Mouse (Mus musculus) neural tube, embryonic 13.5 days (tissue): ENCODE measurements around the gene Slc17a5. TPM values are rescaled to one million over a fixed set of nuclear protein-coding genes. Genes with fewer than 3 reads are reported as not detected.
A peak's percentile ranks its signal among the peaks of the same experiment; 100 is the strongest.

Experiments used
- ATAC-seq: fragments of 200-750 bp; cut with Nextera tagmentation; 2 replicates; pipeline ENCODE4 v1.8.0; 2017; ENCODE audit warnings: low read depth, mild to moderate bottlenecking, moderate TSS enrichment, moderate library complexity
- H3K27ac ChIP-seq: fragments of 300-500 bp; sonication (generic); replicated peaks from 2 replicates; pipeline ENCODE4 v1.5.1; 2015; ENCODE audit warnings: moderate library complexity, mild to moderate bottlenecking, inconsistent platforms
- H3K27me3 ChIP-seq: fragments of 300-500 bp; sonication (generic); 2 replicates; pipeline ENCODE4 v1.6.1; 2015; ENCODE audit warnings: mild to moderate bottlenecking, inconsistent platforms
- H3K36me3 ChIP-seq: fragments of 300-500 bp; sonication (generic); 2 replicates; pipeline ENCODE4 v1.6.1; 2015; ENCODE audit warnings: mild to moderate bottlenecking, inconsistent platforms
- H3K4me1 ChIP-seq: fragments of 300-500 bp; sonication (generic); replicated peaks from 2 replicates; pipeline ENCODE4 v1.6.1; 2015; ENCODE audit warnings: inconsistent platforms
- H3K4me2 ChIP-seq: fragments of 300-500 bp; sonication (generic); 2 replicates; pipeline ENCODE4 v1.6.1; 2015; ENCODE audit warnings: inconsistent platforms, mild to moderate bottlenecking, moderate library complexity
- H3K4me3 ChIP-seq: fragments of 300-500 bp; sonication (generic); 2 replicates; pipeline ENCODE4 v1.5.1; 2015; ENCODE audit warnings: mild to moderate bottlenecking, inconsistent platforms
- H3K9ac ChIP-seq: fragments of 300-500 bp; sonication (generic); 2 replicates; pipeline ENCODE4 v1.6.1; 2015; ENCODE audit warnings: moderate library complexity, mild to moderate bottlenecking, inconsistent platforms
- H3K9me3 ChIP-seq: fragments of 300-500 bp; sonication (generic); 2 replicates; pipeline ENCODE4 v1.6.1; 2016; ENCODE audit warnings: inconsistent platforms
- WGBS: fragments of 180-500 bp; shearing (Covaris S2); methylation state at CpG from one replicate; pipeline ENCODE4 v1.1.7; 2015; 5-methylcytosine and 5-hydroxymethylcytosine counted together
- polyA plus RNA-seq: library from polyadenylated mRNA; unstranded; fragments of >200 nt; fragmentation: Nextera tagmentation; extraction: Ambion mirVana; gene quantifications from 2 replicates; pipeline ENCODE4 v1.2.1, GENCODE M21; 2015

Gene Slc17a5
- polyA plus RNA-seq, 1 experiment from 2014 or later: 15.6 TPM

DNA sequence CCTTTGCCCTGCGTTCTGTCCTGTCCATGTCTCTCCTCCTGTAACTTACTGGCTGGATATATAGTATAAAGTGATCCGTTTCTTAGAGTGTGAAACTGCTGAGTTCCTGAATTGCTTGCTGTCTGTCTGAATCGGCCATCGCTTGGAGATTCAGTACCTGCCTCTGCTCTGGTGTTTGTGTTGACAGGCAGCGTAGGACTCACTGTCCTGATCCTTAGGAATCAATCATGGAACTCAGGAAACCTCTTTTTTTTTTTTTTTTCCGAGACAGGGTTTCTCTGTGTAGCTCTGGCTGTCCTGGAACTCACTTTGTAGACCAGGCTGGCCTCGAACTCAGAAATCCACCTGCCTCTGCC is 81.1 kb downstream of the Slc17a5 start:
- H3K27me3 ChIP-seq: no peaks in the 10 kb centered on the region
- no peak overlapping the region for H3K4me2 ChIP-seq
- H3K9me3 ChIP-seq: no peaks in the 10 kb centered on the region
- ATAC-seq: no peak
- no peaks in the 10 kb centered on the region for H3K36me3 ChIP-seq
- WGBS: 86% methylated on average over 7 of the region's 7 CpGs
- H3K9ac ChIP-seq: no peak overlapping the region
- H3K4me3 ChIP-seq: no peak overlapping the region
- peaks cover 32% of the 10 kb centered on the region for H3K4me1 ChIP-seq
- no peak overlapping the region for H3K27ac ChIP-seq

DNA sequence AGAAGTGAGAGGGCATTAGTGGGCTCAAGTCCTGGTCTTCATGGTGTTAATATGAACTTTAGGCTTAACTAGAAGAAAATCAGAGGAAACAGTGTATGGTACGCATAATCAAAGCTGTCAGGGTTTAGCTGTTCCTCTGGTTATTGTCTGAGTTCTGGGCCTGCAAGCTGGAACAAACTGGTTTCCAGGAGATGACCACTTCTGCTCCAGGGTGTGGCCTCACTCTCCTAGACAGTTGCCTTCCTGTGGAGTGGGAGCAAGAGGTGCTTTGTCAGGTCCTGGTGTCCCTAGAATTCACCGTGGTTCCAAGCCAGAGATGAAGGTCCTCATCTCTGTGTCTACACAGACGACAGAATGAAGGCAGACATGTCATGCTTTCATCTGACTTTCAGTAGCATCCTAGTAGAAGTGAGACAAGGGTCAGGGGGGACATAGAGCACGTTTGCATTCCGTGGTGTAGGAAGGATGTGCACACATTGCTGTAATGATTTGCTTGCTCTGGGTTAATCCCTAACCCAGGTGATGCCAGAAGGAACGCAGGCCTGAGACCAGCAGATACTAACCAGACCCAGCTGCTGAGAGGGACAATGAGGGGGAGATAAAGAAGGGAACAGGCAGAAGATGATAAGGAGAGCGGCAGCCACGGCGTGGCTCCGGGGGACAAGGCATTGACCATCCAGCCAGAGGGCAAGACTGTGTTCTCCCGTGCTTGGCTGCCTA is 81.7 kb downstream of the Slc17a5 start:
- no peak overlapping the region for H3K4me2 ChIP-seq
- H3K9ac ChIP-seq: no peak overlapping the region
- H3K27me3 ChIP-seq: no peaks in the 10 kb centered on the region
- peaks cover 35% of the 10 kb centered on the region for H3K4me1 ChIP-seq
- H3K36me3 ChIP-seq: no peaks in the 10 kb centered on the region
- no peak for ATAC-seq
- no peaks in the 10 kb centered on the region for H3K9me3 ChIP-seq
- H3K27ac ChIP-seq: no peak overlapping the region
- 79% methylated on average over 11 of the region's 11 CpGs for WGBS
- no peak overlapping the region for H3K4me3 ChIP-seq

- no peaks in the 10 kb centered on the region for H3K36me3 ChIP-seq
- peaks cover 37% of the 10 kb centered on the region for H3K4me1 ChIP-seq
- H3K9me3 ChIP-seq: no peaks in the 10 kb centered on the region
- WGBS: 93% methylated on average over 6 of the region's 6 CpGs
- H3K27me3 ChIP-seq: no peaks in the 10 kb centered on the region
- ATAC-seq: no peak
- no peak overlapping the region for H3K9ac ChIP-seq
- H3K27ac ChIP-seq: no peak overlapping the region
- H3K4me2 ChIP-seq: no peak overlapping the region
- no peak overlapping the region for H3K4me3 ChIP-seq
These were observed 82.6 kb downstream of the Slc17a5 start for GRCm38 (mm10) chr9:78505223-78505622.

- no peak for ATAC-seq
- peaks cover 37% of the 10 kb centered on the region for H3K4me1 ChIP-seq
- no peak overlapping the region for H3K9ac ChIP-seq
- H3K9me3 ChIP-seq: no peaks in the 10 kb centered on the region
- no peaks in the 10 kb centered on the region for H3K36me3 ChIP-seq
- 83% methylated on average over 3 of the region's 3 CpGs for WGBS
- no peak overlapping the region for H3K4me3 ChIP-seq
- no peaks in the 10 kb centered on the region for H3K27me3 ChIP-seq
- H3K27ac ChIP-seq: peak overlapping the region; percentile 30; the same call in 1 of the 2 replicates
- H3K4me2 ChIP-seq: peak overlapping the region; percentile 43
These were observed 83.2 kb downstream of the Slc17a5 start for GRCm38 (mm10) chr9:78504679-78505078.

DNA sequence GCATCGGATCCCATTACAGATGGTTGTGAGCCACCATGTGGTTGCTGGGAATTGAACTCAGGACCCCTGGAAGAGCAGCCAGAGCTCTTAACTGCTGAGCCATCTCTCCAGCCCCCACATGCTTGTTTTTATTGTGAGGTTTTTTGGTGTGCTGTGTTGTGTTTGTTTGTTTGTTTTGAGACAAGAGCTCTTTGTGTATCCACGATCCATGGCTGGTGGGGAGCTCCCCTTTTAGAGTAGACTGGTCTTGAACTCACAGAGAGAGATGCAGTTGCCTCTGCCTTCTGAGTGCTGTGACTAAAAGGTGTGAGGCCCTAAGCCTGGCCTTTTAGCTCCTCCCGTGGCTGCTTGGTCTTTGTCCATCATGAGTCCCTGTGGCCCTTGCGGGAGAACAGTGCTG is 83.7 kb downstream of the Slc17a5 start:
- H3K27ac ChIP-seq: peak overlapping the region; percentile 91
- peak overlapping the region; percentile 43 for H3K4me2 ChIP-seq
- ATAC-seq: no peak

DNA sequence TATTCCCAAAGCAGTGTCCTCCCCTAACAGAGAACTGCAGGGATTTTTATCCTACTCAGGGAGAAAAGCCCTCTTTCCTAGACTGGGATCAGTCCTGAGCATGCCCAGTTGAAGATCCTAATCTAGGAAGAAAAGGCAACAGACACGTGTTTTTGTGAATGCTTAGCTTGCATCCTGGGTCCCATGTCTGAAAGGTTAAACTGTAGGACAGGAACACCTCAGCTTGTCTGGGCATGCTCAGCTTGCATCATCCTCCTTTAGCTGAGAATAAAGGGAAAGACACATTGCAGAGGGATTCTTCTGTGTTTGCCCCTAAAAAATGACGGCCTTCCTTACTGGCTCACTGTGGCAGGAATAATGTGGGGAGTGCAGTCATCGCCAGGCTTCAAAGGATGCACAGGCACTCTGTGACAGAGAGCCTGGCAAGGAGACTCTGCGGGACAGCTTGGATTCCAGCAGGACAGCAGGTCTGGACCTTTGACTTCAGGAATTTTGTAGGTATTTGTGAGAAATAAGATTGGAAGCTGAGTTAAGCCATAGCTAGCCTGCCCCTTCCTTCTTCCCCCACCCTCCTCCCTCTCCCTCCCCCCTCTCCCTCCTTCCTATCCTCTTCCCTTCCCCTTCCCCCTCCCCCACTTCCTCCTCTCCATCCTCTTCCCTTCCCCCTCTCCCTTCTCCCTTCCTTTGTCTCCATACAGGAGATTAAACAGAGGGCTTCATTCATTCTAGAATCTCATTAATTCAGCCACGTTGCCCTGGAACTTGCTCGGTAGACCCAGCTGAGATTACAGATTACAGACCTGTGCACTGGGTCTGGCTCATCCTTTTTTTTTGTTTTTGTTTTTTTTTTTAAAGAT is 84.4 kb downstream of the Slc17a5 start:
- Histone ChIP-seq H3K9ac (peak overlapping the region; percentile 65), H3K4me3 (peak overlapping the region; percentile 16), H3K27ac (peak overlapping the region; percentile 91), H3K27me3 (no peaks in the 10 kb centered on the region), H3K36me3 (no peaks in the 10 kb centered on the region), H3K4me1 (peaks cover 37% of the 10 kb centered on the region), H3K9me3 (no peaks in the 10 kb centered on the region), H3K4me2 (peak overlapping the region; percentile 43)
- 3% methylated on average over 6 of the region's 6 CpGs for WGBS
- ATAC-seq: peak; percentile 68

More for the DNA sequence above, 83.7 kb downstream of the Slc17a5 start:
- 64% methylated on average over 4 of the region's 4 CpGs for WGBS
- Histone ChIP-seq H3K9ac (0 out of 2 replicates have a peak overlapping the region, but pooled peaks have one; percentile 12), H3K4me3 (peak overlapping the region; percentile 2; the same call in 1 of the 2 replicates), H3K9me3 (no peaks in the 10 kb centered on the region), H3K4me1 (peaks cover 37% of the 10 kb centered on the region), H3K27me3 (no peaks in the 10 kb centered on the region), H3K36me3 (no peaks in the 10 kb centered on the region)

- no peaks in the 10 kb centered on the region for H3K9me3 ChIP-seq
- H3K36me3 ChIP-seq: no peaks in the 10 kb centered on the region
- H3K9ac ChIP-seq: no peak overlapping the region
- H3K4me2 ChIP-seq: no peak overlapping the region
- ATAC-seq: no peak
- H3K4me1 ChIP-seq: peaks cover 37% of the 10 kb centered on the region
- no peak overlapping the region for H3K4me3 ChIP-seq
- WGBS: 65% methylated on average over 4 of the region's 4 CpGs
- no peak overlapping the region for H3K27ac ChIP-seq
- no peaks in the 10 kb centered on the region for H3K27me3 ChIP-seq
These were observed 86.6 kb downstream of the Slc17a5 start for GRCm38 (mm10) chr9:78501284-78501683.

DNA sequence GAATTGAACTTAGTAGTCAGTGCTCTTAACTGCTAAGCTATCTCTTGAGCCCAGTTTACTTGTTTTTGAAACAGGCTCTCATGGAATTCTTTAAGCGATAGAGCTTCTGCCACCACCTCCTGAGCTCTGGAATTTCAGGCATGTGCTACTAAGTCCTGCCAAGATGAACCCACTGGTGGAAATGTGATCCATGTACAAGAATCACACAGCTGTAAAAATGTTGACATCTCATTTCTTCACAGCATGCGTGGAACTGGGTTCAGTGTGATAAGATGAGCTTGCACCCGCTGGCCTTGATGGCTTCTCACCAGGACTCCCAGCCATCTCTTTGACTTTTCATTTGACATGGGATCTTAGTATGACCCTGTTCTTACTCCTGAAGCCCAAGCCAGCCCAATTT is 87.5 kb downstream of the Slc17a5 start:
- H3K4me3 ChIP-seq: no peak overlapping the region
- H3K27me3 ChIP-seq: no peaks in the 10 kb centered on the region
- no peak overlapping the region for H3K4me2 ChIP-seq
- H3K4me1 ChIP-seq: peaks cover 32% of the 10 kb centered on the region
- H3K9me3 ChIP-seq: no peaks in the 10 kb centered on the region
- H3K9ac ChIP-seq: no peak overlapping the region
- no peak overlapping the region for H3K27ac ChIP-seq
- no peak for ATAC-seq
- no peaks in the 10 kb centered on the region for H3K36me3 ChIP-seq
- WGBS: 76% methylated on average over 3 of the region's 3 CpGs

- no peaks in the 10 kb centered on the region for H3K9me3 ChIP-seq
- no peak overlapping the region for H3K4me2 ChIP-seq
- H3K9ac ChIP-seq: no peak overlapping the region
- H3K27ac ChIP-seq: no peak overlapping the region
- no peaks in the 10 kb centered on the region for H3K27me3 ChIP-seq
- H3K36me3 ChIP-seq: no peaks in the 10 kb centered on the region
- H3K4me3 ChIP-seq: no peak overlapping the region
- ATAC-seq: no peak
- WGBS: 77% methylated on average over 7 of the region's 7 CpGs
- H3K4me1 ChIP-seq: peaks cover 8% of the 10 kb centered on the region
These were observed 94.7 kb downstream of the Slc17a5 start for GRCm38 (mm10) chr9:78493171-78493570.

DNA sequence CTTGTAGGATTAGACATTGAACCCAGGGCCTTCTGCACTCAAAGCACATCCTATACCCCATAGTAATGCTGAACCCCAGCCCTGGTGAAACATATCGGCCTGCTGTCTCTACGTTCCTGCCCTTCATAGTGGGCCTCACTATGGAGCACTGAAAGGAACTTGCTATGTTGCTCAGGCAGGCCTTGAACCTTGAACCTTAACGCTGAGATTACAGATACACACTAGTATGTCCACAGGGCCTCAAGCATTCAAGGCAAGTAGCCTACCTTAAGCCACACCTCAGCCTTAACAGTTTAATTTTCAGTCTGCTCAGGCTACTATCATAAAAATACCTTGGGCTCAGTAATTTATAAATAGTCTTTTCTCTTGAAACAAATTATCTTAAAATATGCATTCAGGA is 95.6 kb downstream of the Slc17a5 start:
- H3K9ac ChIP-seq: no peak overlapping the region
- H3K27ac ChIP-seq: no peak overlapping the region
- no peaks in the 10 kb centered on the region for H3K9me3 ChIP-seq
- no peak overlapping the region for H3K4me2 ChIP-seq
- H3K36me3 ChIP-seq: no peaks in the 10 kb centered on the region
- H3K4me3 ChIP-seq: no peak overlapping the region
- WGBS: 95% methylated on average over 3 of the region's 3 CpGs
- H3K27me3 ChIP-seq: no peaks in the 10 kb centered on the region
- ATAC-seq: no peak
- H3K4me1 ChIP-seq: peaks cover 8% of the 10 kb centered on the region

DNA sequence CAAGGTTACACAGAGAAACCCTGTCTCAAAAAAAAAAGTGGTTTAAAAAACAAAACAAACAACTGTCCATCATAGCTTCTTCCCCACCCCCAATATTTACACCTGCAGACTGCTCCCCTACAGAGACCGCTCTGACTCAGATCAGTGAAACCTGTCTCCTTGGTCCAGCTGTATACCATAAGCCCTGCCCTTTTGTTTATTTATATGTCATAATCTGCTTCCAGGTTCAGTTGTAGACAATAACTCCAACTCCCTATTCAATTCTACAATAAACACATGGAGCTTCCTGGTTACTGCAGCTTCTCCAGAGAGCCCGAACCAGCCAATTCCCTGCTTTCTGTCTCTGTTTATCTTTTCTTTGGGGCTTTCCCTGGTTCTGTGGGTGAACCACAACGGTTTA is 96.7 kb downstream of the Slc17a5 start:
- no peak for ATAC-seq
- Histone ChIP-seq H3K4me2 (no peak overlapping the region), H3K36me3 (no peaks in the 10 kb centered on the region), H3K27ac (no peak overlapping the region), H3K9me3 (no peaks in the 10 kb centered on the region), H3K4me1 (peaks cover 8% of the 10 kb centered on the region), H3K4me3 (no peak overlapping the region), H3K9ac (no peak overlapping the region), H3K27me3 (no peaks in the 10 kb centered on the region)
- 88% methylated on average over 3 of the region's 3 CpGs for whole genome bisulfite sequencing

GRCm38 (mm10) chr9:78488890-78489420 is 98.9 kb downstream of the Slc17a5 start, which contains the start of gene Eef1a1:
Gene Eef1a1 (minus strand): TSS chr9:78489151.
- peak within 1 kb of the TSS; percentile 70 for H3K9ac ChIP-seq
- peak within 1 kb of the TSS; percentile 50; the same call in 1 of the 2 replicates for H3K27ac ChIP-seq
- H3K4me3 ChIP-seq: peak within 1 kb of the TSS; percentile 39
- no peaks in the 10 kb centered on the region for H3K9me3 ChIP-seq
- no peaks in the 10 kb centered on the region for H3K27me3 ChIP-seq
- WGBS: 2% methylated on average over 19 of the region's 20 CpGs
- H3K4me1 ChIP-seq: peaks cover 8% of the 10 kb centered on the region
- no peaks in the 10 kb centered on the region for H3K36me3 ChIP-seq
- peak within 1 kb of the TSS; percentile 69 for H3K4me2 ChIP-seq
- peak; percentile 80 for ATAC-seq
